ENCODE assay signal across 18 mouse cellular contexts in genomic region chr2:107224679-107225078, GRCm38 (mm10).
"Had no signal": no experiment of that assay in that cellular context is flagged by ENCODE, and none has a peak within 500 bp of the region (broad histone marks: within the 10 kb centered on the region; RNA-seq: fewer than 3 reads in every experiment).

No protein-coding gene starts in this region.

- H3K36me3 ChIP-seq: liver, embryonic 12.5 days; midbrain, embryonic 12.5 days; neural tube, embryonic 12.5 days had no signal

- H3K4me2 ChIP-seq: liver, embryonic 12.5 days; lung, embryonic 14.5 days; midbrain, embryonic 12.5 days; neural tube, embryonic 12.5 days had no signal

- H3K9me3 ChIP-seq: liver, embryonic 12.5 days; megakaryocyte, embryonic 14.5 days; midbrain, embryonic 12.5 days; neural tube, embryonic 12.5 days had no signal

- H3K4me3 ChIP-seq: liver, embryonic 12.5 days; megakaryocyte, embryonic 14.5 days; midbrain, embryonic 12.5 days; neural tube, embryonic 12.5 days had no signal

- H3K9ac ChIP-seq: liver, embryonic 12.5 days; liver, embryonic 14.5 days; lung, embryonic 14.5 days; midbrain, embryonic 12.5 days; neural tube, embryonic 12.5 days had no signal

- H3K27ac ChIP-seq: liver, embryonic 12.5 days; liver, embryonic 14.5 days; midbrain, embryonic 12.5 days; neural tube, embryonic 12.5 days had no signal

- H3K4me1 ChIP-seq: liver, embryonic 12.5 days; midbrain, embryonic 12.5 days; neural tube, embryonic 12.5 days had no signal

- ATAC-seq: liver, embryonic 12.5 days had no signal

- H3K27me3 ChIP-seq: liver, embryonic 12.5 days; megakaryocyte, embryonic 14.5 days; midbrain, embryonic 12.5 days; neural tube, embryonic 12.5 days had no signal

- DNase-seq: lung, adult 18-20 months; lung, embryonic 14.5 days; lung, postnatal 10 days; lung, postnatal 4 days; midbrain, embryonic 14.5 days; retina, postnatal 1 day; right cerebral cortex, adult 18-20 months; right cerebral cortex, postnatal 25 days; right cerebral cortex, postnatal 4 days; spleen, adult 18-20 months; thymus, adult 18-20 months; thymus, postnatal 14 days; thymus, postnatal 36 days had no signal
